Mouse (Mus musculus): ENCODE results near the gene Tat.

DNA sequence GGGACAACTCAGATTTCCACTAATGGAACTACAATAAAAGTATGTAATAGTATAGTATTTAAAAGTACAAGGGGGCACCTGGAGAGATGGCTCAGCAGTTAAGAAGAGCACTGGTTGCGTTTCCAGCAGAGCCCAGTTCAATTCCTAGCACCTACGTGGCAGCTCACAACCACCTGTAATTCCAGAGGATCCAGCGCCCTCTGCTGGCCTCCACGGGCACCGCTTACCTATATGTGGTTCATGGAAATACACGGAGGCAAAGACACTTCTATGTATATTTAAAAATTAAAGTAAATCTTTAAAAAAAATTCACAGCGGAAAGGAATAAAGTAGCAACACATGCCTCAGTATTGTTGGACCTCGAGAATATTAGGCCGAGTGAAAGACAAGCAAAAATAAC is 12.7 kb downstream of the Tat start:
- peak; percentile 65 to 89 (median 74) for TF ChIP-seq CTCF (IDR thresholded peaks at IDR 0.05 in 2 of 3, conservative IDR thresholded peaks at IDR 0.05 in 1 of 3; ENCODE audit: control insufficient read depth in 1 of 3, insufficient read depth in 1 of 3, low read depth in 2 of 3, low read length in 3 of 3, poor library complexity in 1 of 3, severe bottlenecking in 1 of 3)
- TF ChIP-seq POLR2A (IDR thresholded peaks at IDR 0.05; ENCODE audit: control insufficient read depth in 1 of 2, insufficient read depth in 1 of 2, low read depth in 1 of 2, low read length in 2 of 2, poor library complexity in 1 of 2) = no peak
